Mouse (Mus musculus): Measurements from ENCODE around the gene Dnah14. TPM values are rescaled to one million over a fixed set of nuclear protein-coding genes. Genes with fewer than 3 reads are reported as not detected.

Gene Dnah14
- polyA plus RNA-seq, 1 experiment from 2014 or later = 2.7 TPM

DNA sequence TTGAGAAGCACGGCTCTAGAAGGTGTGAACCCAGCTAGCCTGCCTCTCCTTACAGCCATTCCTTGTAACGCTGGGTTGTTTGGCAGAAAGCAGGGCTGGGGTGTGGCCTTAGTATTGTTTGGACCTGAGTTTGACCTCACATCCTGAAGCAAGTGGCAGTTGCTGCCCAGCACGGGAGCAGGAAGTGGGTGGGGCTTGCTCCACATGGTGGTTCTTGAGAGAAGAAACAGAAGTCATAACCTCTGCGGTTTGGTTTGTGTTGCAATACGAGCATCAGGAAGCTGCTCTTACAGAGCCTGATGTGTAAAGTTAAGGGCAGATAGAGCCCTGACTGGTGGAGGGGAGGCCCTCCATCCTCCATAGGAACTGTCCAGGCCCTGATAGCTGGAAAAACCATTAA is 284.3 kb downstream of the Dnah14 start:
- no peaks in the 10 kb centered on the region for H3K27me3 ChIP-seq (ENCODE audit: insufficient read depth, low read length)
- WGBS (ENCODE audit: insufficient replicate concordance) = 4% methylated on average over 5 of the region's 5 CpGs
- H3K27ac ChIP-seq (ENCODE audit: low read depth) = peak overlapping the region; percentile 77
- TF ChIP-seq CTCF (IDR thresholded peaks at IDR 0.05; ENCODE audit: low read depth) = no peak
- TF ChIP-seq EP300 (IDR thresholded peaks at IDR 0.05; ENCODE audit: low read depth) = peak; percentile 81
- peaks cover 30% of the 10 kb centered on the region for H3K4me1 ChIP-seq (ENCODE audit: insufficient read depth)
- H3K4me2 ChIP-seq (ENCODE audit: low read depth, low read length) = no peak overlapping the region
- H3K36me3 ChIP-seq (replicated peaks; ENCODE audit: insufficient read depth, low read length) = no peaks in the 10 kb centered on the region
- DNase-seq = peak; percentile 86
- ATAC-seq = peak; percentile 84
- H3K9me3 ChIP-seq (ENCODE audit: low read length) = no peaks in the 10 kb centered on the region
- H3K4me3 ChIP-seq (ENCODE audit: low read depth, low read length) = no peak overlapping the region
- H3K9ac ChIP-seq (replicated peaks) = no peak overlapping the region

DNA sequence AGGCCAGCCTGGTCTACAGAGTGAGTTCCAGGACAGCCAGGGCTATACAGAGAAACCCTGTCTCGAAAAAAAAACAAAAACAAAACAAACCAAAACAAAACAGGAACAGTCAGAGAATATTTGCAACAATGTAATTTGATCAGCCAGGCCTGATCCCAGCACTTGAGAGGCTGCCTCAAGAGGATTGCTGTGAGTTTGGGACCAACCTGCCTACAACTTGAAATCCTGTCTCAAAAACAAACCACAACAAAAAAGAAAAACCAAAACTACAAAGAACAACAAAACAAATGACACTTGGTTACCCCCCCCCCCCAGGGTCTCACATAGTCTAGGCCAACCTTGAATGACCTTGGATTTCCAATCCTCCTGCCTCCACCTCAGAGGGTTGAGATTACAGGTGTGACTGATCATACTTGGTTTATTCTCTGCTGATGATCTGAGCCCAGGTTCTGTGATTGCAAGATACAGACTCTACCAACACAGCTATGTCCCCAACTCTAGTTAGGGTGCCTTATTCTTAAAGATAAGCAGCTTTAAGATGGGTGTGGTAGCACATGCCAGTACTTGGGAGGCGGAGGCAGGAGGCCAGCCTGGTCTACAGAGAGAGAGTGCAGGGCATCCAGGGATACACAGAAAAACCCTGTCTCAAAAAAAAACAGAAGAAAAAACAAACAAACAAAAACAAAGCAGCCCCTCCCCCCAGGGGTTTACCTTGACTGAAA is 285.0 kb downstream of the Dnah14 start:
- Histone ChIP-seq H3K27ac (ENCODE audit: low read depth) (peak overlapping the region; percentile 76), H3K4me1 (ENCODE audit: insufficient read depth) (peaks cover 30% of the 10 kb centered on the region), H3K9me3 (ENCODE audit: low read length) (no peaks in the 10 kb centered on the region), H3K27me3 (ENCODE audit: insufficient read depth, low read length) (no peaks in the 10 kb centered on the region), H3K36me3 (replicated peaks; ENCODE audit: insufficient read depth, low read length) (no peaks in the 10 kb centered on the region), H3K4me3 (ENCODE audit: low read depth, low read length) (no peak overlapping the region), H3K9ac (replicated peaks) (no peak overlapping the region), H3K4me2 (ENCODE audit: low read depth, low read length) (no peak overlapping the region)
- DNase-seq = no peak
- 39% methylated on average over 2 of the region's 2 CpGs for WGBS (ENCODE audit: insufficient replicate concordance)
- peak; percentile 37 for ATAC-seq
- TF ChIP-seq CTCF (IDR thresholded peaks at IDR 0.05; ENCODE audit: low read depth) (no peak), EP300 (IDR thresholded peaks at IDR 0.05; ENCODE audit: low read depth) (no peak)

- Histone ChIP-seq H3K9me3 (ENCODE audit: low read length) (no peaks in the 10 kb centered on the region), H3K4me3 (ENCODE audit: low read depth, low read length) (no peak overlapping the region), H3K4me2 (ENCODE audit: low read depth, low read length) (no peak overlapping the region), H3K27ac (ENCODE audit: low read depth) (no peak overlapping the region), H3K27me3 (ENCODE audit: insufficient read depth, low read length) (no peaks in the 10 kb centered on the region), H3K4me1 (ENCODE audit: insufficient read depth) (peaks cover 30% of the 10 kb centered on the region), H3K36me3 (replicated peaks; ENCODE audit: insufficient read depth, low read length) (no peaks in the 10 kb centered on the region), H3K9ac (replicated peaks) (no peak overlapping the region)
- no peak for DNase-seq
- ATAC-seq = no peak
- WGBS (ENCODE audit: insufficient replicate concordance) = 70% methylated on average over 16 of the region's 16 CpGs
- TF ChIP-seq EP300 (IDR thresholded peaks at IDR 0.05; ENCODE audit: low read depth) (no peak), CTCF (IDR thresholded peaks at IDR 0.05; ENCODE audit: low read depth) (no peak)
Measured at GRCm38 (mm10) chr1:181862676-181863374, 286.5 kb downstream of the Dnah14 start.

DNA sequence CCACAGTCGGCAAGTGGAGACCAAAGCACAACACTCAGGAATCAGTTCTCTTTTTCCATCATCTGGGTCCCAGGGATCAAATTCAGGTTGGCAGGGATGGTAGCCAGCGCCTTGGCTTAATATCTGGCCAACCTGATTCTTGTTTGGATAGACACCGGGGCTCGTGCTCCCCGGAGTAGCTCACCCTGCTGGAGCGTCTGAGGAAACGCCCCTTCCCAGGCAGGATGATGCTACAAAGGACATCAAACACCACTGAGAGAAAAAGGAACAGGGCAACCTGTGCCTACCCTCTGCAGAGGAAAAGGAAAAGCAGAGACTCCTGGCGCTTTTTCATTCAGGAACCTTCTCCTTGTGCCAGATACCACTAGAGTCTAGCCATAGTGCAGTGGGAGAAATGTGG is 287.1 kb downstream of the Dnah14 start:
- WGBS (ENCODE audit: insufficient replicate concordance) = 45% methylated on average over 8 of the region's 8 CpGs
- Histone ChIP-seq H3K36me3 (replicated peaks; ENCODE audit: insufficient read depth, low read length) (no peaks in the 10 kb centered on the region), H3K27ac (ENCODE audit: low read depth) (no peak overlapping the region), H3K4me3 (ENCODE audit: low read depth, low read length) (no peak overlapping the region), H3K4me1 (ENCODE audit: insufficient read depth) (peaks cover 30% of the 10 kb centered on the region), H3K27me3 (ENCODE audit: insufficient read depth, low read length) (no peaks in the 10 kb centered on the region), H3K4me2 (ENCODE audit: low read depth, low read length) (no peak overlapping the region), H3K9ac (replicated peaks) (no peak overlapping the region), H3K9me3 (ENCODE audit: low read length) (no peaks in the 10 kb centered on the region)
- DNase-seq (no peak), ATAC-seq (no peak)
- no peak for TF ChIP-seq EP300 (IDR thresholded peaks at IDR 0.05; ENCODE audit: low read depth)
- no peak for TF ChIP-seq CTCF (IDR thresholded peaks at IDR 0.05; ENCODE audit: low read depth)

Other genes with a start within 250 kb of the Dnah14 start
- gene Cnih3, start 223.9 kb upstream of the Dnah14 start, polyA plus RNA-seq (2015; fragmentation: Nextera tagmentation; extraction: Ambion mirVana) = not detected in 2 replicates
- not detected in 2 replicates for gene Ccdc121, start 65.1 kb upstream of the Dnah14 start, polyA plus RNA-seq (2015; fragmentation: Nextera tagmentation; extraction: Ambion mirVana)